Mouse (Mus musculus) liver, postnatal 0 days (tissue): ENCODE data around the gene Eif4e2.

Experiments
- CTCF ChIP-seq: sonication (generic); IDR thresholded peaks from 2 replicates; pipeline ENCODE4 v1.5.1; 2016; ENCODE audit warnings: antibody characterized with exemption, low read depth
- EP300 ChIP-seq: IDR thresholded peaks from 2 replicates; pipeline ENCODE4 v1.6.1; 2016; ENCODE audit warnings: antibody characterized with exemption, low read depth, mild to moderate bottlenecking

DNA sequence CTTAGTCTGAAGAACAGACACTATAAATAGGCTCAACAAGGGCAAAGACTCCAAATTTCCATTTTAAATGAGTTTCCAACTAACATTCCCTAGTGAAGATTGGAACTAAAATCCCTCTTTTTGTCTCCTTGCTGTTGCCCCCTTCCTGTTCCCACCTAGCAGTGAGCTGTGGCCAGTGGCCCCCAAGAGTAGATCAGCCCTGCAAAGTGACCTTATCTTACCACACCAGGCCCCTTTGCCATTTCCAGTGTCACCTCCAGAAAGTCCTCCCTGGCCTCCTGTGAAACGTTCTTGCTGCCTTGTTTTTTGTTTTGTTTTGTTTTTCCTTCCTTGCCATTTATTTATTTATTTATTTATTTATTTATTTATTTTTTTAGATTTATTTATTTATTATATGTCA lies 31.7 kb downstream of the Eif4e2 start:
- TF ChIP-seq CTCF (no peak), EP300 (no peak)
